Mouse (Mus musculus): ENCODE results near the gene Ropn1.
"Not testable (repeated sequence)": the region's sequence is repeated elsewhere in the genome, so short reads cannot be mapped to it uniquely, and the experiment has no call there.

Ropn1 gene

GRCm38 (mm10) chr16:34690334-34691144, 40.8 kb downstream of the Ropn1 start, which contains the start of gene Ccdc14:
Ccdc14 (plus strand) TSS chr16:34690616.
- DNase-seq = peak; percentile 87

GRCm38 (mm10) chr16:34691156-34691555, 41.4 kb downstream of the Ropn1 start:
- DNase-seq = no peak

GRCm38 (mm10) chr16:34694477-34694876, 44.8 kb downstream of the Ropn1 start:
- no peak for DNase-seq

- DNase-seq = not testable (repeated sequence)
Measured at GRCm38 (mm10) chr16:34698721-34699120, 49.0 kb downstream of the Ropn1 start.

GRCm38 (mm10) chr16:34700165-34700827, 50.6 kb downstream of the Ropn1 start:
- DNase-seq = peak; percentile 81

- DNase-seq = no peak
Measured at GRCm38 (mm10) chr16:34700828-34701216, 51.1 kb downstream of the Ropn1 start.

- DNase-seq = no peak
Measured at GRCm38 (mm10) chr16:34706019-34706418, 56.3 kb downstream of the Ropn1 start.

GRCm38 (mm10) chr16:34706487-34706946, 56.8 kb downstream of the Ropn1 start:
- peak; percentile 27 for DNase-seq

- DNase-seq = peak; percentile 11
Measured at GRCm38 (mm10) chr16:34711481-34711880, 61.8 kb downstream of the Ropn1 start.

GRCm38 (mm10) chr16:34725156-34725555, 75.4 kb downstream of the Ropn1 start:
- no peak for DNase-seq
